Mouse (Mus musculus): ENCODE measurements around the gene Dnajb12.

GRCm38 (mm10) chr10:59884327-59885173 lies 5.2 kb downstream of the Dnajb12 start:
- TF ChIP-seq CTCF (IDR thresholded peaks at IDR 0.05; ENCODE audit: low read depth, low read length) = no peak
- TF ChIP-seq POLR2A (IDR thresholded peaks at IDR 0.05; ENCODE audit: extremely low read depth, insufficient read depth, low read length) = no peak
